Mouse (Mus musculus) CH12.LX (cell line): ENCODE measurements around the gene Gm37240. TPM values are rescaled to one million over a fixed set of nuclear protein-coding genes. Genes with fewer than 3 reads are reported as not detected.

Source experiments
- DNase-seq: peaks from one replicate; pipeline ENCODE4 v3.0.0-alpha.2; 2013; ENCODE audit errors: extremely low read depth
- H3K27ac ChIP-seq: 2 replicates; pipeline ENCODE4 v1.5.1; 2012; ENCODE audit warnings: low read depth, mild to moderate bottlenecking, control low read depth, moderate library complexity; ENCODE audit not compliant: insufficient read depth
- H3K27me3 ChIP-seq: replicated peaks from 2 replicates; pipeline ENCODE3; 2012; ENCODE audit warnings: inconsistent platforms
- H3K36me3 ChIP-seq, 2 experiments: replicated peaks in 1 of 2; 2 replicates each; pipeline versions ENCODE3 to v1.6.1; 2012; ENCODE audit warnings: inconsistent platforms in 1 of 2, low read length in 1 of 2, mild to moderate bottlenecking in 1 of 2, mixed read lengths in 1 of 2, moderate library complexity in 1 of 2; ENCODE audit not compliant: control insufficient read depth in 1 of 2, insufficient read depth in 1 of 2
- H3K4me1 ChIP-seq, 2 experiments: 2 replicates each; pipeline ENCODE4 v1.6.1; 2012; ENCODE audit warnings: inconsistent platforms in 1 of 2, moderate library complexity in 1 of 2; ENCODE audit not compliant: insufficient read depth in 2 of 2, control insufficient read depth in 1 of 2
- H3K4me2 ChIP-seq: 2 replicates; pipeline ENCODE4 v1.6.1; 2012; ENCODE audit warnings: low read depth, mild to moderate bottlenecking, control low read depth; ENCODE audit not compliant: poor library complexity, insufficient read depth, severe bottlenecking
- H3K4me3 ChIP-seq, 3 experiments: fragments of 150-350 bp in 1 of 3; sonication (generic) in 1 of 3; replicated peaks in 1 of 3; 2 replicates each; pipeline versions ENCODE3 to v1.5.1; 2011 to 2012; ENCODE audit warnings: low read depth in 2 of 3, low read length in 2 of 3, mild to moderate bottlenecking in 2 of 3, moderate library complexity in 2 of 3, control low read depth in 1 of 3, improper control_type of control experiment in 1 of 3, inconsistent platforms in 1 of 3, mixed read lengths in 1 of 3; ENCODE audit not compliant: poor library complexity in 1 of 3
- H3K79me2 ChIP-seq: replicated peaks from 2 replicates; pipeline ENCODE4 v1.6.1; 2012; ENCODE audit warnings: mild to moderate bottlenecking, moderate library complexity; ENCODE audit not compliant: control insufficient read depth, poor library complexity, insufficient read depth, severe bottlenecking; ENCODE audit errors: extremely low read depth
- H3K9ac ChIP-seq: 2 replicates; pipeline ENCODE4 v1.6.1; 2012; ENCODE audit warnings: low read depth, mild to moderate bottlenecking, control low read depth, moderate library complexity; ENCODE audit not compliant: insufficient read depth
- H3K9me3 ChIP-seq: replicated peaks from 2 replicates; pipeline ENCODE3; 2012; ENCODE audit warnings: low read length, inconsistent platforms, mixed read lengths
- CHD1 ChIP-seq: IDR thresholded peaks from 2 replicates; pipeline ENCODE4 v1.6.1; 2012; ENCODE audit warnings: low read depth, low read length, improper control_type of control experiment, inconsistent platforms
- CHD2 ChIP-seq: IDR thresholded peaks from 2 replicates; pipeline ENCODE4 v1.6.1; 2011; ENCODE audit warnings: low read length, improper control_type of control experiment
- CTCF ChIP-seq, 2 experiments: IDR thresholded peaks in 1 of 2; conservative IDR thresholded peaks in 1 of 2; 2 replicates each; pipeline ENCODE4 v1.5.1; 2011 to 2012; ENCODE audit warnings: low read depth in 2 of 2, low read length in 2 of 2, improper control_type of control experiment in 1 of 2, inconsistent platforms in 1 of 2, mild to moderate bottlenecking in 1 of 2, moderate library complexity in 1 of 2
- E2F4 ChIP-seq: IDR thresholded peaks from 2 replicates; pipeline ENCODE4 v1.6.1; 2011; ENCODE audit warnings: low read depth, low read length, improper control_type of control experiment; ENCODE audit not compliant: insufficient replicate concordance
- ETS1 ChIP-seq: conservative IDR thresholded peaks from 2 replicates; pipeline ENCODE4 v1.6.1; 2012; ENCODE audit warnings: low read depth, mild to moderate bottlenecking, inconsistent platforms, low read length, improper control_type of control experiment, moderate library complexity
- GABPA ChIP-seq: IDR thresholded peaks from 2 replicates; pipeline ENCODE4 v1.6.1; 2012; ENCODE audit warnings: low read depth, low read length, improper control_type of control experiment, inconsistent platforms; ENCODE audit not compliant: insufficient replicate concordance
- JUND ChIP-seq: conservative IDR thresholded peaks from 2 replicates; pipeline ENCODE4 v1.6.1; 2011; ENCODE audit warnings: low read depth, low read length, improper control_type of control experiment
- KAT2A ChIP-seq: IDR thresholded peaks from 2 replicates; pipeline ENCODE4 v1.6.1; 2012; ENCODE audit warnings: low read length, improper control_type of control experiment, inconsistent platforms; ENCODE audit not compliant: insufficient replicate concordance
- MAFK ChIP-seq: IDR thresholded peaks from 2 replicates; pipeline ENCODE4 v1.6.1; 2011; ENCODE audit warnings: low read length, improper control_type of control experiment; ENCODE audit not compliant: insufficient replicate concordance
- MAZ ChIP-seq: IDR thresholded peaks from 2 replicates; pipeline ENCODE4 v1.6.1; 2012; ENCODE audit warnings: low read depth, mild to moderate bottlenecking, inconsistent platforms, low read length, improper control_type of control experiment, moderate library complexity
- MXI1 ChIP-seq: IDR thresholded peaks from 2 replicates; pipeline ENCODE4 v1.6.1; 2011; ENCODE audit warnings: mild to moderate bottlenecking, low read depth, low read length, improper control_type of control experiment
- MYC ChIP-seq: IDR thresholded peaks from 2 replicates; pipeline ENCODE4 v1.6.1; 2011; ENCODE audit warnings: low read depth, mild to moderate bottlenecking, improper control_type of control experiment, low read length
- NELFE ChIP-seq: IDR thresholded peaks from 2 replicates; pipeline ENCODE4 v1.6.1; 2011; ENCODE audit warnings: low read depth, low read length, improper control_type of control experiment
- NRF1 ChIP-seq: IDR thresholded peaks from 2 replicates; pipeline ENCODE4 v1.6.1; 2014; ENCODE audit warnings: low read depth, mild to moderate bottlenecking, inconsistent platforms, low read length, improper control_type of control experiment, moderate library complexity
- PAX5 ChIP-seq: IDR thresholded peaks from 2 replicates; pipeline ENCODE4 v1.6.1; 2012; ENCODE audit warnings: low read length, inconsistent platforms, mixed read lengths
- POLR2A ChIP-seq: IDR thresholded peaks from 2 replicates; pipeline ENCODE4 v1.6.1; 2011; ENCODE audit warnings: low read depth, mild to moderate bottlenecking, improper control_type of control experiment, low read length
- POLR2AphosphoS2 ChIP-seq: IDR thresholded peaks from 2 replicates; pipeline ENCODE4 v1.6.1; 2011; ENCODE audit warnings: low read depth, low read length, improper control_type of control experiment
- RAD21 ChIP-seq: IDR thresholded peaks from 2 replicates; pipeline ENCODE4 v1.6.1; 2011; ENCODE audit warnings: low read depth, mild to moderate bottlenecking, low read length, improper control_type of control experiment, moderate library complexity
- RCOR1 ChIP-seq: conservative IDR thresholded peaks from 2 replicates; pipeline ENCODE4 v1.6.1; 2012; ENCODE audit warnings: low read depth, mild to moderate bottlenecking, inconsistent platforms, low read length, improper control_type of control experiment
- SMC3 ChIP-seq: IDR thresholded peaks from 2 replicates; pipeline ENCODE4 v1.6.1; 2011; ENCODE audit warnings: low read depth, low read length, improper control_type of control experiment
- TBP ChIP-seq: conservative IDR thresholded peaks from 2 replicates; pipeline ENCODE4 v1.6.1; 2011; ENCODE audit warnings: low read depth, low read length, improper control_type of control experiment
- TCF12 ChIP-seq: IDR thresholded peaks from 2 replicates; pipeline ENCODE4 v1.6.1; 2014; ENCODE audit warnings: low read depth, mild to moderate bottlenecking, inconsistent platforms, low read length, improper control_type of control experiment
- UBTF ChIP-seq: IDR thresholded peaks from 2 replicates; pipeline ENCODE4 v1.6.1; 2012; ENCODE audit warnings: low read depth, mild to moderate bottlenecking, inconsistent platforms, low read length, improper control_type of control experiment, moderate library complexity
- USF1 ChIP-seq: IDR thresholded peaks from 2 replicates; pipeline ENCODE4 v1.6.1; 2014; ENCODE audit warnings: low read depth, mild to moderate bottlenecking, inconsistent platforms, low read length, improper control_type of control experiment
- USF2 ChIP-seq: conservative IDR thresholded peaks from 2 replicates; pipeline ENCODE4 v1.6.1; 2011; ENCODE audit warnings: low read depth, low read length, improper control_type of control experiment
- ZKSCAN1 ChIP-seq: IDR thresholded peaks from 2 replicates; pipeline ENCODE4 v1.6.1; 2012; ENCODE audit warnings: low read depth, inconsistent platforms, low read length, improper control_type of control experiment, borderline replicate concordance
- ZNF384 ChIP-seq: IDR thresholded peaks from 2 replicates; pipeline ENCODE4 v1.6.1; 2012; ENCODE audit warnings: low read depth, low read length, improper control_type of control experiment, inconsistent platforms
- dilution Hi-C: fragments of 300-500 bp; cut with MboI; formaldehyde crosslinking; loops from 2 replicates; pipeline ENCODE4 v1.14.3; 2020; ENCODE audit warnings: low sequenced_read_pairs; ENCODE audit not compliant: extremely low pct_unique_long_range_greater_than_20kb, extremely low pct_ligation_motif_present
- in situ Hi-C: fragments of 300-500 bp; cut with MboI; formaldehyde crosslinking; loops from 3 replicates; pipeline ENCODE4 v1.14.3; 2019; ENCODE audit warnings: low sequenced_read_pairs, low pct_ligation_motif_present, low pct_unique_long_range_greater_than_20kb, mixed read lengths
- polyA plus RNA-seq: library from polyadenylated mRNA; unstranded; fragments of >175 nt; gene quantifications from 2 replicates; pipeline ENCODE4 v1.2.1, GENCODE M21; 2012; ENCODE audit warnings: low read depth; ENCODE audit not compliant: insufficient read length
- total RNA-seq, 2 experiments: library from RNA; depleted of rRNA; stranded (reverse); fragments of 300-350 nt in 1 of 2; fragments of >200 nt in 1 of 2; gene quantifications; 2 replicates each; pipeline ENCODE4 v1.2.3; 2012 to 2014

The Gm37240 gene
- total and polyA plus RNA-seq, 3 experiments = 0.08 to 0.19 (median 0.14) TPM

DNA sequence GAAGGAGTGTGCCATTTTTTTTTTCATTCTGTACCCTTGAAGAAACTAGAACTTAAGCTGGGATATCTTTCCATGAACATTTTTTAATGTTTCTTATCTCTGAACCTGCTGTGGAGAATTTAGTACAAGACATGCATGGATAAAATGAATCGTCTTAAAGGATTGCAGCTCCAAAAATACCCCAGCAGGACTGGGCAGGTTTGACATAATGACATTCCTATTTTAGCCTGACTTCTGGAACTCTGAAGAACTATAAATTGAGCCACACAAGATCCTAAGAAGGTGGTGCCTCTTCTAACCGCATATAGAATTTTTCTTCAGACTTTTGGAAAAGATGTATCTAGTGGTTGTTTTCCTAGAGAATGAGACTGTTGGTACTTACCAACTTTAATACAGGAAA lies 1294.0 kb downstream of the Gm37240 start, which contains the start of gene Tigd4:
Gene Tigd4 (plus strand): TSS at position 301 of the 400 bp plus-strand sequence.
- DNase-seq = no peak
- in situ Hi-C loops (no loop called here), dilution Hi-C loops (no loop called here)
- no peak within 1 kb of the TSS for H3K9ac ChIP-seq
- no peaks in the 10 kb centered on the region for H3K79me2 ChIP-seq
- no peaks in the 10 kb centered on the region for H3K9me3 ChIP-seq
- H3K4me2 ChIP-seq = no peak within 1 kb of the TSS
- H3K27ac ChIP-seq = no peak within 1 kb of the TSS
- H3K4me3 ChIP-seq = no peak within 1 kb of the TSS
- TF ChIP-seq ZKSCAN1 = no peak
- TF ChIP-seq NRF1 = no peak
- TF ChIP-seq GABPA = no peak
- TF ChIP-seq CHD1 = no peak
- no peak for TF ChIP-seq NELFE
- TF ChIP-seq MAFK = no peak
- TF ChIP-seq USF2 = no peak
- no peak for TF ChIP-seq E2F4
- no peak for TF ChIP-seq MYC
- no peak for TF ChIP-seq POLR2AphosphoS2
- TF ChIP-seq RAD21 = no peak
- TF ChIP-seq ETS1 = no peak
- TF ChIP-seq PAX5 = no peak
- no peak for TF ChIP-seq SMC3
- TF ChIP-seq ZNF384 = no peak
- no peak for TF ChIP-seq CTCF (conservative IDR thresholded peaks at IDR 0.05 in 1 of 2, IDR thresholded peaks at IDR 0.05 in 1 of 2; ENCODE audit: low read depth in 2 of 2, low read length in 2 of 2)
- TF ChIP-seq, all 38 proteins: peak for 0
- Histone ChIP-seq H3K36me3 (no peaks in the 10 kb centered on the region), H3K27me3 (no peaks in the 10 kb centered on the region), H3K4me1 (peaks cover 4 to 10% of the 10 kb centered on the region in 2 experiments; a peak in 3 of 4 replicates)

GRCm38 (mm10) chr3:84586736-84587135 lies 1300.6 kb downstream of the Gm37240 start:
- no peaks in the 10 kb centered on the region for H3K36me3 ChIP-seq
- TF ChIP-seq USF1 (no peak), RAD21 (no peak), E2F4 (no peak), POLR2A (no peak), ETS1 (no peak), GABPA (no peak), TCF12 (no peak), CHD2 (no peak), TBP (no peak), JUND (no peak), CTCF (conservative IDR thresholded peaks at IDR 0.05 in 1 of 2, IDR thresholded peaks at IDR 0.05 in 1 of 2; ENCODE audit: low read depth in 2 of 2, low read length in 2 of 2) (no peak), MXI1 (no peak), UBTF (no peak), MAZ (no peak), RCOR1 (no peak), SMC3 (no peak), KAT2A (no peak)
- in situ Hi-C loops = no loop called here
- dilution Hi-C loops = no loop called here
- no peak overlapping the region for H3K4me2 ChIP-seq
- peaks cover 4 to 11% of the 10 kb centered on the region in 2 experiments; a peak in 3 of 4 replicates for H3K4me1 ChIP-seq
- no peaks in the 10 kb centered on the region; the same call in 1 of the 2 replicates for H3K79me2 ChIP-seq
- H3K9me3 ChIP-seq = no peaks in the 10 kb centered on the region
- H3K27ac ChIP-seq = no peak overlapping the region
- H3K27me3 ChIP-seq = no peaks in the 10 kb centered on the region
- no peak overlapping the region for H3K4me3 ChIP-seq
- no peak for DNase-seq
- H3K9ac ChIP-seq = no peak overlapping the region
